Mouse (Mus musculus) lung, postnatal 0 days (tissue): ENCODE data around the gene Gzma. TPM values are rescaled to one million over a fixed set of nuclear protein-coding genes. Genes with fewer than 3 reads are reported as not detected.

Experiments
- ATAC-seq: fragments of 200-750 bp; cut with Nextera tagmentation; 2 replicates; pipeline ENCODE4 v1.8.0; 2017; ENCODE audit warnings: moderate library complexity
- DNase-seq: peaks from one replicate; pipeline ENCODE4 v3.0.0-alpha.2; 2016; ENCODE audit warnings: low spot score
- H3K27ac ChIP-seq: fragments of 300-500 bp; sonication (generic); 2 replicates; pipeline ENCODE4 v1.5.1; 2014; ENCODE audit warnings: antibody characterized with exemption, mild to moderate bottlenecking, low read length, mixed read lengths
- H3K27me3 ChIP-seq: fragments of 300-500 bp; sonication (generic); replicated peaks from 2 replicates; pipeline ENCODE4 v1.6.1; 2014; ENCODE audit warnings: low read length, mixed read lengths; ENCODE audit not compliant: insufficient read depth
- H3K36me3 ChIP-seq: fragments of 300-500 bp; sonication (generic); 2 replicates; pipeline ENCODE4 v1.6.1; 2014; ENCODE audit warnings: low read length, mixed read lengths; ENCODE audit not compliant: insufficient read depth
- H3K4me1 ChIP-seq: fragments of 300-500 bp; sonication (generic); 2 replicates; pipeline ENCODE4 v1.6.1; 2014; ENCODE audit warnings: antibody characterized with exemption, low read depth, low read length, mixed read lengths; ENCODE audit not compliant: insufficient read depth
- H3K4me2 ChIP-seq: fragments of 300-500 bp; sonication (generic); replicated peaks from 2 replicates; pipeline ENCODE4 v1.6.1; 2014; ENCODE audit warnings: low read depth, mild to moderate bottlenecking, low read length, moderate library complexity, mixed read lengths
- H3K4me3 ChIP-seq: fragments of 300-500 bp; sonication (generic); 2 replicates; pipeline ENCODE4 v1.5.1; 2014; ENCODE audit warnings: low read depth, low read length
- H3K9ac ChIP-seq: fragments of 300-500 bp; sonication (generic); replicated peaks from 2 replicates; pipeline ENCODE4 v1.6.1; 2014; ENCODE audit warnings: low read depth, mild to moderate bottlenecking
- H3K9me3 ChIP-seq: fragments of 300-500 bp; sonication (generic); 2 replicates; pipeline ENCODE4 v1.6.1; 2016; ENCODE audit warnings: low read length, mixed read lengths
- CTCF ChIP-seq: IDR thresholded peaks from 2 replicates; pipeline ENCODE4 v1.5.1; 2016; ENCODE audit warnings: antibody characterized with exemption, mild to moderate bottlenecking
- EP300 ChIP-seq: IDR thresholded peaks from 2 replicates; pipeline ENCODE4 v1.6.1; 2016; ENCODE audit warnings: antibody characterized with exemption, mild to moderate bottlenecking, control low read depth
- WGBS: fragments of 180-500 bp; shearing (Covaris S2); extraction: QIAGEN DNeasy Blood & Tissue Kit; methylation state at CpG from one replicate; pipeline ENCODE4 v1.1.7; 2014; 5-methylcytosine and 5-hydroxymethylcytosine counted together
- polyA plus RNA-seq: library from polyadenylated mRNA; unstranded; fragments of >200 nt; fragmentation: Nextera tagmentation; extraction: Ambion mirVana; gene quantifications from 2 replicates; pipeline ENCODE4 v1.2.1, GENCODE M21; 2015

Gene Gzma
- polyA plus RNA-seq, 1 experiment from 2014 or later: 5.1 TPM

DNA sequence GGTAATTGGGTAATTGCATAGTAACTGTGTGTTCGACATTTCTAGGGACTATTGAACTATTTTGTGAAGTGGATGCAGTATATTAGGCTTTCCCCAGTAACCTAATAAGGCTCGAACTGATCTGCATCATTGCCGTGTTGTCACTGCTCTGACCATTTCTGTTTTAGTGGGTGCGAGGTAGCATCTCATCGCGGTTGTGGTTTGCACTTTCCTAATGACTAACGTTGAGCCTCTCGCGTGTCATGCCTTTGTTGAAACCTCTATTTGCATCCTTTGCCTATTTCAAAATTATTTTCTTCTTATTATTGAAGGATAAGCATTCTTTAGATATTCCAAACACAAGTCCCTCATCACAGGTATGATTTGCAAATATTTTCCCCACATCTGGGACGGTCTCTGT is 4.0 kb upstream of the Gzma start:
- Histone ChIP-seq H3K27me3 (no peaks in the 10 kb centered on the region), H3K4me2 (no peak overlapping the region), H3K9ac (no peak overlapping the region), H3K4me3 (no peak overlapping the region), H3K36me3 (no peaks in the 10 kb centered on the region), H3K4me1 (no peaks in the 10 kb centered on the region), H3K9me3 (no peaks in the 10 kb centered on the region), H3K27ac (no peak overlapping the region)
- no peak for ATAC-seq
- TF ChIP-seq EP300 (no peak), CTCF (no peak)
- WGBS: 83% methylated on average over 10 of the region's 10 CpGs
- DNase-seq: no peak

DNA sequence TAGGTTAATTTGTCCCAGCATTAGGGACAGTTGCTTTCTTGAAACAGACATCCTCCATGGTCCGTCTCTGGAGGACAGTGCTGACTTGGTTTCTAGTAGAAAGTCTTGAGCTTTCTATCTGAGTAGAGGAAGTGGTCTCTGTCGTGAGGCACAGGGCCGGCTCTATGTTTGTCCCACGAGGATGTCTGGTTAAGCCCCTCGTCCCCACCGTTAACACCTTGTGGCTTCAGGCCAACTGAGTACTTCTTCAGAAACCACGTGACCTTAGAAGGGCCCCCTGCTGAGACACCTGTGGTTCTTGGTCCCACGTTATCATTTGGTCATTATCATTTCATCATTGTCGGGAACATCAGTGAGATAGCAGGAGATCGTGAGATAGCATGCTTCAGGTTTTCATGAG is 1.0 kb upstream of the Gzma start:
- ATAC-seq: no peak
- no peak overlapping the region for H3K27ac ChIP-seq
- H3K9ac ChIP-seq: no peak overlapping the region
- H3K4me2 ChIP-seq: no peak overlapping the region
- no peaks in the 10 kb centered on the region for H3K36me3 ChIP-seq
- no peak for DNase-seq
- no peaks in the 10 kb centered on the region for H3K4me1 ChIP-seq
- TF ChIP-seq EP300: no peak
- TF ChIP-seq CTCF: no peak
- no peak overlapping the region for H3K4me3 ChIP-seq
- no peaks in the 10 kb centered on the region for H3K27me3 ChIP-seq
- WGBS: 64% methylated on average over 10 of the region's 10 CpGs
- H3K9me3 ChIP-seq: no peaks in the 10 kb centered on the region

DNA sequence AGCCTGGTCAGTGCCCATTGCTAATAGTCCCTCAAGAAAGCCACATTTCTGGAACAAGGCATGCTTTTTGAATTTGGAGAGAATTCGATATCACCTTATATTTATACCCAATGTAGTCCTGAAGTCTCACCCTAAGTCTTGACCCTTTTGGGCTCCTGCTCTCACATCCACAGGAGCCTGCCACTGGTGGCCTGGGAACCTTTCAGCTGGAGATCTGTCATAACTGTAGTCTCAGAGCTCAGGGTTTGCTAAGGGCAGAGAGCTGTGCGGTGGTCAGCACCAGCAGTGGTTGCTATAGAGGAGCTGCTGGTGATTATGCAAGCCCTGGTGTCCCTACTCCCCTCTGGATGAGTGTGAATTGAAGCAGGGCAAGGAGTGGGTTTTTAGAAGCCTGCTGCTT is 2.4 kb downstream of the Gzma start:
- Histone ChIP-seq H3K36me3 (no peaks in the 10 kb centered on the region), H3K27me3 (no peaks in the 10 kb centered on the region), H3K27ac (no peak overlapping the region), H3K9me3 (no peaks in the 10 kb centered on the region), H3K4me2 (no peak overlapping the region), H3K4me1 (no peaks in the 10 kb centered on the region), H3K4me3 (no peak overlapping the region), H3K9ac (no peak overlapping the region)
- WGBS: 83% methylated on average over 2 of the region's 2 CpGs
- TF ChIP-seq CTCF: no peak
- no peak for TF ChIP-seq EP300
- DNase-seq: no peak
- ATAC-seq: no peak

DNA sequence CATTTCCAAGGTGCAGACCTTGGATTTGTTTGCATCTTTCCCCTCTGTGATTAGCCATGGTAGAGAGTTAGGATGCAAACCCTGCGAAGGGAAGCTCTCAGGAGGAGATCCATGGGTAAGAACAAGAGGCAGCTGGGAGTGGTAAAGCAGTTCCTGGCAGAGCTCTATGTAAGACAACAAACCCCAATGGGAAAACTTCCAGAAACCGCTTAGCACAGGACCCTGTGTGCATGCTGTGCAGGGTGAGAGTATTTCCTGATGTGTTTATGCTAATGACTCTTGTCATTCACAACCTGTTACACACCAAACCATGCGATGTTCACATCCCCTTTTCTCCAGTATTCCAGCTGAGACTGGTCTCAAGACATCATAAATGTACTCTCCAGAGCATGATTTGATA is 3.8 kb downstream of the Gzma start:
- no peak for TF ChIP-seq CTCF
- TF ChIP-seq EP300: no peak
- Histone ChIP-seq H3K36me3 (no peaks in the 10 kb centered on the region), H3K27me3 (no peaks in the 10 kb centered on the region), H3K4me2 (no peak overlapping the region), H3K4me3 (no peak overlapping the region), H3K4me1 (no peaks in the 10 kb centered on the region), H3K9me3 (no peaks in the 10 kb centered on the region), H3K9ac (no peak overlapping the region), H3K27ac (no peak overlapping the region)
- DNase-seq (no peak), ATAC-seq (no peak)
- WGBS: 71% methylated on average over 3 of the region's 3 CpGs

DNA sequence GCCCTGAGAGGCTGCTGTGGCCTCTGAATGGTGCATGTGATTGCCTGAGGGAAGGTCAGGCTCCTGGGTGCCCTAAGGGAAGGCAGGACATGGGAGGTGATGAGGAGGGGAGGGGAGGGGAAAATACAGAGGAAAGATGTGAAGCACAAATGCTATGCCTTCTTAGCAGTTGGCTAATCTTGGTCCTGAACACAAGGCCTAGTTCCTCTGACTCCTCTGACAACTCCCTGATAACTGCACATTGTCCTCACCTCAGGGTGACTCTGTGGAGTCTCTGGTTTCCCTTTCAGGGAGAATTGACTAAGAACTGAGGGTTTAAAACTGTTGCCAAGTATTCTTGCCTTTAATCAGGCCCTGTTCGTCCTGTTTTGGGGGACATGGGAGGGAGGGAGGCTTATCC is 6.2 kb downstream of the Gzma start:
- Histone ChIP-seq H3K4me1 (no peaks in the 10 kb centered on the region), H3K4me2 (no peak overlapping the region), H3K27ac (no peak overlapping the region), H3K4me3 (no peak overlapping the region), H3K9me3 (no peaks in the 10 kb centered on the region), H3K27me3 (no peaks in the 10 kb centered on the region), H3K9ac (no peak overlapping the region), H3K36me3 (no peaks in the 10 kb centered on the region)
- DNase-seq (no peak), ATAC-seq (no peak)
- TF ChIP-seq CTCF (no peak), EP300 (no peak)
- 69% methylated on average over 1 of the region's 1 CpGs for WGBS

DNA sequence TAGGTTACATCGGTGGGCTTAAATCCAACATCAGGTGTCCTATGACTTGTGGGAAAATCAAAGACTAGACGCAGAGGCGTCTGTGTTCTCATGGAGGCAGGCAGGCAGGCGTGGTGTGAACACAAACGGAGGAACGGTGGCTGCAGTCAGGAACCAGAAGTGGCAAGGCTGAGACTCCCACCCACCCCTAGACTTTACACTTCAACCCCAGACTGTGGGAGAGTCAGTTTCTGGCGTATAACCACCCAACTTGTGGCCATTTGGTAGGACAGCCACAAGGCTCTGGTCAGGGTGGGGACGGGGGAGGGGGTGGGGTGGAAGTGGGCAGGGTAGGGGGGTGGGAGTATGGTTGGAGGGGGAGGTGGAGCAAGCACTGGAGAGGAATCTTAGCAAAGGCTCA is 10.3 kb downstream of the Gzma start:
- ATAC-seq (no peak), DNase-seq (no peak)
- 57% methylated on average over 8 of the region's 8 CpGs for WGBS
- Histone ChIP-seq H3K27me3 (no peaks in the 10 kb centered on the region), H3K4me1 (no peaks in the 10 kb centered on the region), H3K9ac (no peak overlapping the region), H3K4me2 (no peak overlapping the region), H3K27ac (no peak overlapping the region), H3K9me3 (no peaks in the 10 kb centered on the region), H3K36me3 (no peaks in the 10 kb centered on the region), H3K4me3 (no peak overlapping the region)
- TF ChIP-seq CTCF (no peak), EP300 (no peak)
